Mouse (Mus musculus) gastrocnemius, adult 2 months (tissue): ENCODE measurements at regions not wholly inside any gene's neighbourhood (a gene's known extent, or its start where the extent isn't known, plus 50 kb on each side); places are given as distances from the start of the nearest gene placed in this dataset.

Experiments
- DNase-seq: peaks from one replicate; pipeline ENCODE4 v3.0.0; 2022
- H3K27ac ChIP-seq: fragments of 200-600 bp; 2 replicates; pipeline ENCODE4 v1.8.1; 2022; ENCODE audit warnings: mild to moderate bottlenecking
- H3K4me3 ChIP-seq: fragments of 200-600 bp; 2 replicates; pipeline ENCODE4 v1.8.1; 2022; ENCODE audit warnings: mild to moderate bottlenecking, moderate library complexity
- CTCF ChIP-seq: fragments of 200-600 bp; IDR thresholded peaks from 2 replicates; pipeline ENCODE4 v1.8.1; 2022; ENCODE audit warnings: antibody characterized with exemption, mild to moderate bottlenecking, moderate library complexity
- intact Hi-C: fragments of 180-260 bp; cut with DNase I; formaldehyde crosslinking; loops from one replicate; pipeline ENCODE4 v1.15.1; 2025

GRCm38 (mm10) chr3:76014766-76015165, 58.0 kb upstream of the Golim4 start:
- no peak overlapping the region for H3K27ac ChIP-seq
- H3K4me3 ChIP-seq = no peak overlapping the region
- intact Hi-C loops = no loop called here
- no peak for TF ChIP-seq CTCF
- DNase-seq = no peak

GRCm38 (mm10) chr3:76008564-76009183, 51.9 kb upstream of the Golim4 start:
- no peak for DNase-seq
- intact Hi-C loops = no loop called here
- TF ChIP-seq CTCF = peak; percentile 63

More at GRCm38 (mm10) chr3:76008564-76009183, 51.9 kb upstream of the Golim4 start:
- H3K4me3 ChIP-seq = no peak overlapping the region
- no peak overlapping the region for H3K27ac ChIP-seq
